Mouse (Mus musculus) midbrain, postnatal 0 days (tissue): ENCODE measurements around the gene Ephb4. TPM values are rescaled to one million over a fixed set of nuclear protein-coding genes. Genes with fewer than 3 reads are reported as not detected.

Source experiments
- ATAC-seq: fragments of 200-750 bp; cut with Nextera tagmentation; 2 replicates; pipeline ENCODE4 v1.8.0; 2017; ENCODE audit warnings: moderate number of reproducible peaks, mild to moderate bottlenecking, moderate TSS enrichment, moderate library complexity; ENCODE audit not compliant: low FRiP score
- DNase-seq: peaks from one replicate; pipeline ENCODE4 v3.0.0-alpha.2; 2015; ENCODE audit warnings: low spot score
- H3K27ac ChIP-seq: fragments of 300-500 bp; sonication (generic); 2 replicates; pipeline ENCODE4 v1.5.1; 2014; ENCODE audit warnings: low read depth, mild to moderate bottlenecking, low read length, mixed read lengths
- H3K27me3 ChIP-seq: fragments of 300-500 bp; sonication (generic); 2 replicates; pipeline ENCODE4 v1.6.1; 2014; ENCODE audit warnings: low read length, control low read depth, mixed read lengths; ENCODE audit not compliant: insufficient read depth
- H3K36me3 ChIP-seq: fragments of 300-500 bp; sonication (generic); 2 replicates; pipeline ENCODE4 v1.6.1; 2014; ENCODE audit warnings: low read length, control low read depth, mixed read lengths; ENCODE audit not compliant: insufficient read depth
- H3K4me1 ChIP-seq: fragments of 300-500 bp; sonication (generic); 2 replicates; pipeline ENCODE4 v1.6.1; 2014; ENCODE audit warnings: mild to moderate bottlenecking, control low read depth, antibody characterized with exemption, low read length, mixed read lengths; ENCODE audit not compliant: insufficient read depth
- H3K4me2 ChIP-seq: fragments of 300-500 bp; sonication (generic); 2 replicates; pipeline ENCODE4 v1.6.1; 2014; ENCODE audit warnings: low read depth, mild to moderate bottlenecking, low read length, mixed read lengths; ENCODE audit not compliant: poor library complexity, severe bottlenecking
- H3K4me3 ChIP-seq: fragments of 300-500 bp; sonication (generic); 2 replicates; pipeline ENCODE4 v1.5.1; 2014; ENCODE audit warnings: low read depth, mild to moderate bottlenecking, low read length, moderate library complexity
- H3K9ac ChIP-seq: fragments of 300-500 bp; sonication (generic); replicated peaks from 2 replicates; pipeline ENCODE4 v1.6.1; 2014; ENCODE audit warnings: mild to moderate bottlenecking, low read length, moderate library complexity, mixed read lengths; ENCODE audit not compliant: poor library complexity, severe bottlenecking
- H3K9me3 ChIP-seq: fragments of 300-500 bp; sonication (generic); 2 replicates; pipeline ENCODE4 v1.6.1; 2016; ENCODE audit warnings: low read length, control low read depth
- CTCF ChIP-seq: IDR thresholded peaks from 2 replicates; pipeline ENCODE4 v1.5.1; 2016; ENCODE audit warnings: antibody characterized with exemption, mild to moderate bottlenecking
- WGBS: fragments of 180-500 bp; shearing (Covaris S2); extraction: QIAGEN DNeasy Blood & Tissue Kit; methylation state at CpG from one replicate; pipeline ENCODE4 v1.1.7; 2014; 5-methylcytosine and 5-hydroxymethylcytosine counted together
- polyA plus RNA-seq: library from polyadenylated mRNA; unstranded; fragments of >200 nt; fragmentation: Nextera tagmentation; extraction: Ambion mirVana; gene quantifications from 2 replicates; pipeline ENCODE4 v1.2.1, GENCODE M21; 2015
- total RNA-seq: library from RNA; depleted of rRNA; stranded (reverse); fragments of >200 nt; gene quantifications from 2 replicates; pipeline ENCODE4 v1.2.3, GENCODE M21; 2014

The Ephb4 gene
- total and polyA plus RNA-seq, 2 experiments from 2014 or later, result 4.7 to 16.0 TPM

- no peak for ATAC-seq
- 18% methylated on average over 12 of the region's 12 CpGs for WGBS
Measured at GRCm38 (mm10) chr5:137306439-137307005, 43.4 kb upstream of the Ephb4 start.

GRCm38 (mm10) chr5:137307071-137307912 is 42.6 kb upstream of the Ephb4 start, which contains the start of gene Srrt:
Gene Srrt (minus strand): TSS chr5:137307674.
- H3K4me3 ChIP-seq, result peak within 1 kb of the TSS; percentile 86
- no peaks in the 10 kb centered on the region for H3K27me3 ChIP-seq
- no peak for TF ChIP-seq CTCF

More at GRCm38 (mm10) chr5:137306439-137307005, 43.4 kb upstream of the Ephb4 start:
- Histone ChIP-seq H3K9me3 (no peaks in the 10 kb centered on the region), H3K36me3 (peaks cover 17% of the 10 kb centered on the region), H3K27ac (peak overlapping the region; percentile 95), H3K4me2 (peak overlapping the region; percentile 71), H3K4me3 (peak overlapping the region; percentile 86), H3K9ac (peak overlapping the region; percentile 94), H3K27me3 (no peaks in the 10 kb centered on the region), H3K4me1 (peaks cover 15% of the 10 kb centered on the region)
- DNase-seq, result no peak
- TF ChIP-seq CTCF, result no peak

DNA sequence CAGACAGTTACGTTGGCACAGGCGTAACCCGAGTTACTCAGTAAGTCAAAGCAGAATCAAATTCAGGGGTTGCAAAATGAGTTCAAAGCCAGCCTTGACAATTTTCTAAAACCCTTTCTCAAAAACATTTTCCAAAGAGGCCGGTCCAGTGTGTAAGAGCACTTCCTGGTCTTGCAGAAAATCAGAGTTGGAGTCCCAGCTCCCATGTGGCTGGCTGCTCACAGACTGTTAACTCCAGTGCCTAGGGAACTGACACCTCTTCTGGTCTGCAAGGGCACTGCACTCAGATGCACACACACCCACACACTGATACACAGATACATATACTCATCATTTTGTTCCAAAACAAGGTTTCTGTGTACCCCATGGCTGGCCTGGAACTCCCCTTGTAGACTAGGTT is 41.6 kb upstream of the Ephb4 start:
- Histone ChIP-seq H3K4me3 (peak overlapping the region; percentile 86; the same call in 1 of the 2 replicates), H3K4me1 (peaks cover 15% of the 10 kb centered on the region), H3K4me2 (peak overlapping the region; percentile 54), H3K27me3 (no peaks in the 10 kb centered on the region), H3K27ac (peak overlapping the region; percentile 95), H3K9ac (peak overlapping the region; percentile 94), H3K9me3 (no peaks in the 10 kb centered on the region), H3K36me3 (no peaks in the 10 kb centered on the region; the same call in 1 of the 2 replicates)
- DNase-seq (no peak), ATAC-seq (no peak)
- peak; percentile 22; the same call in 1 of the 2 replicates for TF ChIP-seq CTCF
- 93% methylated on average over 4 of the region's 4 CpGs for WGBS

More at GRCm38 (mm10) chr5:137307071-137307912, 42.6 kb upstream of the Ephb4 start, which contains the start of gene Srrt:
- peak within 1 kb of the TSS; percentile 71 for H3K4me2 ChIP-seq
- under 1% methylated on average over 62 of the region's 72 CpGs for WGBS
- H3K9ac ChIP-seq, result peak within 1 kb of the TSS; percentile 94
- H3K27ac ChIP-seq, result peak within 1 kb of the TSS; percentile 95
- peaks cover 10% of the 10 kb centered on the region for H3K36me3 ChIP-seq
- H3K4me1 ChIP-seq, result peaks cover 15% of the 10 kb centered on the region
- no peaks in the 10 kb centered on the region for H3K9me3 ChIP-seq
- ATAC-seq (peak; percentile 90), DNase-seq (peak; percentile 98)

- H3K27me3 ChIP-seq, result no peaks in the 10 kb centered on the region
- ATAC-seq, result peak; percentile 17; the same call in 1 of the 2 replicates
Measured at GRCm38 (mm10) chr5:137313466-137314192, 36.3 kb upstream of the Ephb4 start.

GRCm38 (mm10) chr5:137314193-137315083 is 35.5 kb upstream of the Ephb4 start, which contains the start of gene Trip6:
Gene Trip6 (minus strand): TSS chr5:137314404.
- DNase-seq (peak; percentile 76), ATAC-seq (peak; percentile 85)
- peak within 1 kb of the TSS; percentile 51 for H3K9ac ChIP-seq
- peak; percentile 44 for TF ChIP-seq CTCF
- H3K9me3 ChIP-seq, result no peaks in the 10 kb centered on the region
- no peaks in the 10 kb centered on the region for H3K4me1 ChIP-seq
- H3K27me3 ChIP-seq, result no peaks in the 10 kb centered on the region
- 19% methylated on average over 30 of the region's 30 CpGs for WGBS
- peak within 1 kb of the TSS; percentile 31 for H3K4me3 ChIP-seq
- peak within 1 kb of the TSS; percentile 55 for H3K4me2 ChIP-seq
- peaks cover 24% of the 10 kb centered on the region for H3K36me3 ChIP-seq
- peak within 1 kb of the TSS; percentile 51; the same call in 1 of the 2 replicates for H3K27ac ChIP-seq

More at GRCm38 (mm10) chr5:137313466-137314192, 36.3 kb upstream of the Ephb4 start:
- Histone ChIP-seq H3K4me2 (peak overlapping the region; percentile 55), H3K4me1 (no peaks in the 10 kb centered on the region), H3K36me3 (peaks cover 21% of the 10 kb centered on the region), H3K4me3 (peak overlapping the region; percentile 31), H3K9ac (peak overlapping the region; percentile 51), H3K27ac (peak overlapping the region; percentile 51; the same call in 1 of the 2 replicates), H3K9me3 (no peaks in the 10 kb centered on the region)
- 7% methylated on average over 22 of the region's 22 CpGs for WGBS
- no peak for DNase-seq
- no peak for TF ChIP-seq CTCF
